Mouse (Mus musculus) brain, embryonic 14.5 days (tissue): ENCODE data around the gene Entpd7.

ENCODE experiments used
- CTCF ChIP-seq: fragments of 200-500 bp; IDR thresholded peaks from 2 replicates; pipeline ENCODE4 v1.5.1; 2012; ENCODE audit warnings: inconsistent platforms, mild to moderate bottlenecking, moderate library complexity, borderline replicate concordance; ENCODE audit not compliant: insufficient read depth, insufficient read length; ENCODE audit errors: extremely low read depth
- POLR2A ChIP-seq: fragments of 200-500 bp; IDR thresholded peaks from 2 replicates; pipeline ENCODE4 v1.6.1; 2012; ENCODE audit warnings: mild to moderate bottlenecking, inconsistent platforms, borderline replicate concordance; ENCODE audit not compliant: poor library complexity, insufficient read depth, insufficient read length, severe bottlenecking; ENCODE audit errors: extremely low read depth

GRCm38 (mm10) chr19:43704211-43704610 lies 14.7 kb downstream of the Entpd7 start:
- TF ChIP-seq CTCF (no peak), POLR2A (no peak)
